Mouse (Mus musculus) gastrocnemius, adult 8-10 months (tissue): ENCODE results near the gene Mapk8ip1. TPM values are rescaled to one million over a fixed set of nuclear protein-coding genes. Genes with fewer than 3 reads are reported as not detected.

ENCODE experiments used
- DNase-seq, 2 experiments: peaks; one replicate each; pipeline ENCODE4 v3.0.0; 2022; ENCODE audit warnings: low spot score in 2 of 2
- total RNA-seq, 4 experiments: library from RNA; stranded (reverse); gene quantifications; 2 replicates each; pipeline ENCODE4 v1.2.4; 2022

Gene Mapk8ip1
- total RNA-seq, 4 experiments from 2014 or later, result 1.7 to 2.5 (median 2.3) TPM

DNA sequence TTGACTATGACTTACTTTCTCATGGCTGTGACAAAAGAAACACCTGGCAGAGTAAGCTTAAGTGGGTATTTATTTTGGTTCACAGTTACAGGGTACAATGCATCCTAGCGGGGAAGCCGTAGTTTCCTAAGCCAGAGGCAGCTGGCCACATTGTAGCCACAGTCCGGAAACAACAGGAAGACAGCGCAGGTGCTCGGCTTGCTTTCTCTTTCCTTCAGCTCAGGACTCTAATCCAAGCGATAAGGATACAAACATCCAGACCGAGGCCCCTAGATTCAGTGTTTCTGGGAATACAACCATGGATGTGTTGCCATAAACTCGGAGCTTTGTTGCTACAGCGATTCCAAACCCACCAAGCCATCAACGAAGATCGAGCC lies 27.6 kb downstream of the Mapk8ip1 start:
- no peak for DNase-seq

DNA sequence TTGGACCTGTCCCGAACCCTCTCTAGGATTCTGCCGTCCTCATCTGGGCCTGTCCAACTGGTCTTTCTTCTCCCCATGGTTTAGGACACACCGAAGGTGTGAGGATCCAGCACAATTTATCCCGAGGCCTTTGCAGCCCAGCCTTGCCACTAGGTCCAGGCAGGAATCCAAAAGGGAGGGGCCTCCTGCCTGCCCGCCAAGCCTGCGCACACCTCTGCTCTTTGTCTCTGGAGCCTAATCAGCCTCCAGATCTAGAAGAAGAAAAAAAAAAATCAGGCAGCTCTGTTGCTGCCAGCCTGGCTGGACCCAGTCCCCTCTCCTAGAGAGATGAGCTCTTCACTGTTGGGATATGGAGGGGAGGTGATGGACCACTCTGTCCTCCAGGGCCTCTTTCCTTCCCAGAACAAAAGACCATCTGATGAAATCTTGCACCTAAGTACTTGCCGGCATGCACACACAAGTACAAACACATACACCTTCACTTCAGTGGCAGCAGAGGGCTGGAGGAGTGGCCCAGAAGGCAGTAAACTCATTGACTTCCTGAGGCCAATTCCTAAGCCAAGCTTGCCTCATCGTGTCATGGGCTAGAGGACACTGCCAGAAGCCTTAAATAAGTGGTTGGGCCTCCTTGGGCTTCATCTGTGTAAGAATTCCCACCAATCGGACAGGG lies 28.2 kb downstream of the Mapk8ip1 start:
- DNase-seq, result no peak

DNA sequence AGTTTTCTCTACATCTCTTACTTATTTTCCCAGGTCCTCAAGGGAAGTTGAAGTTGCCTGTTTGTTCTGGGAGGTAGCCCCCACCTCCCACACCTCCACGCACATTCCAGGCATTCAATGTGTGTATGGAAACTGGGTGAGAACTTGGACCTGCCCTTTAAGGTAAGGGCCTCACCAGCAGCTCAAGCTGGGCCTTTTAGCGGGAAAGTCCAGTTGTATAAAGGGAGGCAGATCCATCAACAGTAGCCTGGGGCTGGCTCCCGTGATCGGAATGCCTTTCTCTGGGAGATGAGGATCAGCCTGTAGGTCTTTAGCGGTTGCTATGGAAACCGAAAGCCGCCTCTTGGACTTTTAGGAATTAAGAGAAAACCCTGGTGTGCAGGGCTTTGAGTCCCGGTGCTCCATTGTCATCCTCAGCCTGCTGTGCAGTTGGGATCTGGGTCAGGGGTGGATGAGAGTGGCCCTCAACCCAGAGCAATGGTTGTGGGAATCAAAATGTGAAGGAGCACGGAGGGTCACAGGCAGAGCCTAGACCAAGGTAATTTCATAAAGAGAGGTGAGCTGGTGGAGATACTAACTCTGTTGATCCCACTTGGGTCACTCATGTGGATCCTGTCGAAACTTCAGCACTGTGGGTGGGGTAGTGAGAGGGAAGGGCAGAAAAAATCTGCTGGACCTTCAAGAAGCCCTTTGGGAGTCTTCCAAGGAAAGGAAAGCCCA lies 28.9 kb downstream of the Mapk8ip1 start:
- DNase-seq, result no peak

DNA sequence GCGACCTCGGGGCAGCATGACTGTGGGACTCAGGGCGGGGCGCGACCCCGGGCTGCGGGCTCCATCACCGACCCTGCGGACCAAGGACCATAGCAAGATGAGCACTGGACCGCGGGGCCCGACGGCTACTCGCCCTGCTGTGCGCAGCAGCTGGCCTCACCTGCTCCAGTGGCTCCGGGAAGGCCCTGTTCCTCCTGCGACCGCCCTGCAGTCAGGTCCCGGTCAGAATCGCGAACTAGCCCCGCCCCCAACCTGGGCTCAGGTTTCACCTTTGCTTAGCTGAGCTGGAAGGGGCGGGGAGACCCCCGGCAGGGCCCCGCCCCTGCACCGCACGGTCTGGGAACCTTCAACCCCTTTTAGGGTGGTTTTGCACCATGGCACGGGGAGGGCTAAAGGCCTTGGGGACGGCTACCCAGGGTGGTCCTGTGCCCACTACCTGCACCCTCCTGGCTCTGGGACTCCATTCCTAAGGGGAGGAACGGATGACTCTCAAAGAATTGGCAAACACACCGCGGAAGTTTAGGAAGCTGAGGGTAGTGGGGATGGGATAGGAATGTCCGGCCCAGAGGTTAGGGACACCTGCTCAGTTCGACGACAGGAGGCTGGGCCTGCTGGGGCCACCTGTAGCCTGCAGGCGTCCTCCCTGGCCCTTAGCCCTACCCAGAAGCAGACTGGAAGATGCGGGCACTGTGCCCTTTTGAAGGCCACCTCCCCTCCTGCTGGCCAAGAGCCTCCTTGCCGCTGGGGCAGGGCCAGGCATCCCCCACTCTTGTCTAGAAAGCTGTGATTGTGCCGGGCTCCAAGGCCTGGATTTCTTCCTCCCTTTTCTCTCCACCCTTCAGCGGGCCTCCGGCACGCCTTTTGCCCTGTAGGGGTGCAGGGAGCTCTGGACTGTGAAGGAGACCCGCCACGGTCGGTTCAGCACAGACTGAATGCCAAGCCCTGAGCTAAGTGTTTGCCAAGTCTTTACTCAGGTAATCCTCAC lies 29.9 kb downstream of the Mapk8ip1 start:
- no peak for DNase-seq

DNA sequence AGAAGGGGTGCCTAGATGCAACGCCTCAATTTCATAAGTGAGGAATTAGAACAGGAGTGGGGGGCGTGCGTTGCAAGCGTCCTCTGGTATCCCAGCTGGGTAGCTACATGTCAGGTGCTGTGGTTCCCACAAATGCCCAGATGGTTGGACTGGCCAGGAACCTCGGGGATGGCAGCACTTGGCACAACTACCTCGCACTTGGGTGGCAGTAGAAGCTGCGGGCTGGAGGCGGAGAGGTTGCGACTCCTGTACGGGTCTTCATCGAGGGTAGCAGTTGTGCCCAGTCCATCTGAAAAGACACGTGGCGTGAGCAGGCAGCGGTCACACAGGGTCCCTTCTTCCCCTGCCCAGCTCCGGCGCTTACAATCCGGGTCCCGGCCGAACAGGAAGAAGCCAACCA lies 30.7 kb downstream of the Mapk8ip1 start:
- no peak for DNase-seq

DNA sequence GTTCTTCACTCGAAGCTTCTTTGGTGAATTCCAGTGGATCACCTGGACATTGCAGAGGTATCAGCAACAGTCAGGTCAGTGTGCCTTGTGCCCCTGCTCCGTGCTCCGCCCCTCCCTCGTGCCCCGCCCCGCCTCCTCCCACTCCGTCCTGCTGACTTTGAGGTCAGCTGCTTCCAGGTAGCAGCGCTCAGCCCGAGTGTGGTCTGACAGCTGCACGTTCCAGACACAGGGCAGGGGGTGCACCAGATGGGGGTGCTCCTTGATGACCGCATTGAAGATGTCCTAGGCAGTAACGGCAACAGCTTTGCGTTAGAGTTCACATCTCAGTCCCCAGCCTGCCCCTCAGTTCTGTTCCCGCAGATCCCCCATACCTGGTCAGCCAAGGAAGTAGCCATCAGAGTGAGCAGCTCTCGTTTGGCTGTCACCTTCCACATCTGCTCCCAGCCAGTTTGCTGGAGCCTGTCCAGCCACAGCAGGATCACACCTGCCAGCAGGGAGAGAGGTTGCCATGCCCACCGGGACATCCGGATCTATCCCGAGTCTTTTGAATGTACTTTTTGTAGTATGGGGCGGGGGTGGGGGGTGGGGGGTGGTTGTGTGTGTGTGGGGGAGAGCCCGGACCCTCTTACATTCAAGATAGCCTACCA lies 33.6 kb downstream of the Mapk8ip1 start:
- no peak for DNase-seq

DNA sequence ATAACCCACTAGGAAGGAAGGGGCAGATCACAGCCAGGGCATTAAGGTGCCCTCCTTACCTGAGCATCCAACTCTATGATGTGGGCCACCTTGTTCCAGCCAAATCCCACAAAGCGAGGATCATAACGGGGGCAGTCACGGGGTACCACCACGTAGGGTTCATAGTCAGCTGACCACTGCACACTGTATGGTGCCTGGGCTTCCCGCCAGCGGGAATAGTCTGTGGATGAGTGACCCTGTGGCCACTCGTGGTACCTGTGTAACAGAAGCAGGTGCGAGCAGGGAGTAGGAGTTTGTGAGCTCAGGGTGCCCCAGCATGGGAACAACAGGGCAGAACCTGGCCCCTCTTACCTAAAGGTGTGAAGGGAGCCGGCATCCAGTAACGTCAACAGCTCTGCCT lies 35.5 kb downstream of the Mapk8ip1 start:
- no peak for DNase-seq

DNA sequence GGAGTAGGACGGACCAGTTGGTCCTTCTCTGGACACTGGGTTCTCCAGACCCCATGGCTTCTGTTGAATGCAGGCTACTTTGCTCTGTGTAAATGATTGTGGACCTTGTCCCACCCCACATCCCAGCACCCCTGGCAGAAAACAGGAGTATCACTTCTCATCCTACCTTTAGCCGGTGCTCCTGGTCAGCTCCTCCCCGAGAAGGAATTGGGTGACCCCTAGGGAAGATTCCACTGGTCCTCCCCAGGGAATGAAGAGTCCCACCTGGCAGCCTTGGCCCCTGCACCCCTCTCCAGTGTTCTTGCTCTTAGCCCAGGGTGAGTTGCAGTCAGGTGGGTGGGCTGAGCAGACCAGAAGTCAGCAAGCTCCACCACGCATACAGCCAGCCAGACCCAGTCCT lies 37.0 kb downstream of the Mapk8ip1 start:
- DNase-seq, result no peak

DNA sequence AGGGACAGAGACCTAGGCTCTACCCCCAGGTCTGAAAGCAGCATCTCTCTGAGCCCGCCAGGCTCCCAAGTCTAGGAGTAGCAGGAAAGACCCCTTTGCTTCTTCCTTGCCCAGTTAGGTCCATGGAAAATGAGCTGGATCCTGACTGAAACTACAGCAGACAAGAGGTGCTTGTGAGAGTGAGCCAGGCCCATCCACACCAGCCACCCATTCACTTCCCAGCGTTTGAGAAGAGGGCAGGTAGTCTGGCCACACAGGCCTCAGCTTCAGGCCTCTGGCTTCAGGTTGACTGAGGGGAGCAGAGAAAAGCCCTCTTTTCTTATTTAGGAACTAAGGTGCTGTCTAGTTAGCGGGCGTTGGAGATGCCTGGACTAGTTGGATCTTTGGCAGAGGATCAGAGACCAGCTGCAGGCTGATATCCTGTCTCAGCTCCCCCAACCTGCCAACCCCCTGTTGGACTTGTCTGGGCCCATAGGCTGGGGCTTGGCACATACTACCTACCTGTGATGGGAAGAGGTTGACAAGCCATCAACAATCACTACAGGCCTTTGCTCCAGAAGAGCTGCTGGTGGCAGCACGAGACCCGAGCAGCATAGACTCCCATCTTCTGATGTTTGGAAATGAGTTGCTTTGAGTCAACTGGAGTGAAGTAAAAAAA lies 38.4 kb downstream of the Mapk8ip1 start:
- no peak for DNase-seq

DNA sequence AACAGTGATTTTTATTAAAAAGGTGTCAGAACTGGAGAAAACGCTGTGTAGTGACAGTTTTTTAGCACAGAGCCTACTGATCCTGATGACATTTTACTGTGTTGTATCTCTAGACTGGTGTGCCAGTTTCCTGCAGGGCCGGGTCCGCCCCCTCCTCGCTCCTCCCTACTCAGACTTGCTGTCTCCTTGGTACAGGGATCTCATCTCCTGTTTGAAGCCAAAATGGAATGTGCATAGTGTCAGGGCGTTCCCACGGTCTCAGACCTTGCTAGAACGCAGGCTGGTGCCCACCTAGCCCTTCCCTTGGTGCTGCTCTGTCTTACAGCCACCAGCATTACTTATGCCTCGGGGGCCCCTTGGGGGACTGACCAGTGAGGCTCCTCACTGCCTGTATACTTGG lies 39.3 kb downstream of the Mapk8ip1 start:
- DNase-seq, result no peak

DNA sequence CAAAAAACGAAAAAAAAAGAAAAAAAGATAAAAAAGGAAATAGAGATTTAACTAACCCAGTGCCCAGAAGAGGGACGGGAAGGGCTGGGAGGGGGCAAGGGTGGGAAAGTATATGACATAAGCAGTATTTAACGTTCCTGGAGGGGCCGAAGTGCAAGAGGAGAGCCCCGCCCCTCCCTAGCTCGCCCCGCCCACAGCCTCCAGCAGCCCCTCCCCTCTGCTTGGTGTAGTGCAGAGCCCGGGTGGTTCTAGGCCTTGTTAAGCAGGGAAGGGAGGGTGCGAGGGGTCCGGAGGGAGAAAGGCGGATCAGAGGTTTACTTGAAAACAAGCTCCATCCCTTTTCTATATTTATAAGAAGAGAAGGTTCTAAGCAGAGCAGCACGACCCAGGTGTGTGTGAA lies 40.2 kb downstream of the Mapk8ip1 start:
- DNase-seq, result no peak

DNA sequence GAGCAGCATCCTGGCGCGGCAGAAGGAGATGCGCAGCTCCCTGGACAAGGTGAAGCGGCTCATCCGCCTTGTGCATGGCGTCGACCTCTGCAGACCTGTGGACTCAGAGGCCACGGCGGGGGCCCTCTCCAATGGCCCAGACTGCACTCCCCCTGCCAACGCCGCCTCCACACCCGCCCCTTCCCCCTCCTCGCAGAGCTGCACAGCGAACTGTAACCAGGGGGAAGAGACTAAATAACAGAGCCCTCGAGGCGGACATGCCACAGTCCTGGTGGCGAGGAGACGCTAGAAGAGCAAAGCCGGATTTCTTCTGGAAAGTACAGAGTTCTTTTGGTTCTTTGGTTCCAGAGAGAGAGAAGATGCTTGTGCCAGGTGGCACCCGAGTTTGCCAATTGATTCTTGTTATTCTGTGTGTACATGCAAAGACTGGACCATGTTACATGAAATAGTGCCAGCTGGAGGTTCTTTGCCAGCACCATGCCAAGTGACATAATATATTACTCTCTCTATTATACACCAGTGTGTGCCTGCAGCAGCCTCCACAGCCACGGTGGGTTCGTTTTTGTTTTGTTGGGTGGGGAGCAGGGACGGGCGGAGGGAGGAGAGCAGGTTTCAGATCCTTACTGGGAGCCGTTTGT lies 40.8 kb downstream of the Mapk8ip1 start:
- no peak for DNase-seq

DNA sequence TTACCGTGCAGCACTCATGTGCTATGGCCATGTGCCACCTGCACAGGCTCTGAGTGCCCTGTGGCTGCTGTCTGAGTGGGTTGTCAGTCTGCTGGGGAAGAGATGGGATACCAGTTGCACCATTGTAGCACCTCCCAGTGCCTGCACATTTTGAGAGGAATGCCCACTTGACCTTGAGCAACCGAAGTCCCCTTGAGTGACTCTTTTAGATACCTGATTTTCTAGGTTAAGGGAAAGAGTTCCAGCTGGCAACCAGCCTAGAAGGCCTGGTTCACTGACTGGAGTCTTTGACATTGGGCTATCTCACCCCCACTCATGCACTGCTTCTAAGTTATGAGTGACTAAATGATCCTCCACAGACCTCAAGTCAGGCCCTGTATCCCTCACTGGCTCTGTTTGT lies 41.8 kb downstream of the Mapk8ip1 start:
- no peak for DNase-seq

DNA sequence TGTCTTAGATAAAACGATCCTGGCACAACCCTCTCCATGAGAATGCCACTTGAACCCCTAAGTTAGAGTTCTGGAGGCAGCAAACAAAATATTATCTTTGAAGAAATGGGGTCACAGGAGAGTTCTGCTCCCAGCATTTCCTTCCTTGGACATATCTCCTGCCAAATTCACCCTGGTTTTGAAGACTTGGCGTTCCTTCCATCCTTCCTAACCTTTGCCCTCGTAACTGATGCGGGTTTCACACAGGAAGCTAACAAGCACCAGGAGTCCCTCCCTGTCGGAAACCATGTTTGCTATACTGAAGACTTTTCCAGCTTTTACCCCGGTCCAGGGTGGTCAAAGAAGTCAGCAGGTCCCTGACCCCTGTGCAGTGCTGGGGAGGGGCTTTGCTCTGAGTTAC lies 46.8 kb downstream of the Mapk8ip1 start:
- no peak for DNase-seq

DNA sequence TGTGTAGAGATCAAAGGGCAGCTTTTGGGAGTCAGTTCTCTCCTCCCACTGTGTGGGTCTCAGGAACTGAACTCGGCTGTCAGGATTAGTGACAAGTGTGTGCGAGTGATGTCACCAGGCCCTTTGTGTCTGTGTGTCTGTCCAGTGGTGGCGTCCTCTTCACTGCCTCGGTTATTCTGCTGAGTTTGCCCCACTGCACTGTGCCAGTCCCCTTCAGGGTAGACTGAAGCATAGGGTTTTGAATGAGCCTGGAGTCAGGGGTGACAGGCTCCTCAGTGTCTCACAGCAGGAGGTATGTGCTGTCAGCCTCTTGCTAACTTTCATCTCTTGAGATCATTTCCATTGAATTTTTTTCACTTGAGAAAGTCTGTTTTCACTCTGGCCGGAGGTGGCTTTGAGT lies 47.7 kb downstream of the Mapk8ip1 start:
- no peak for DNase-seq

DNA sequence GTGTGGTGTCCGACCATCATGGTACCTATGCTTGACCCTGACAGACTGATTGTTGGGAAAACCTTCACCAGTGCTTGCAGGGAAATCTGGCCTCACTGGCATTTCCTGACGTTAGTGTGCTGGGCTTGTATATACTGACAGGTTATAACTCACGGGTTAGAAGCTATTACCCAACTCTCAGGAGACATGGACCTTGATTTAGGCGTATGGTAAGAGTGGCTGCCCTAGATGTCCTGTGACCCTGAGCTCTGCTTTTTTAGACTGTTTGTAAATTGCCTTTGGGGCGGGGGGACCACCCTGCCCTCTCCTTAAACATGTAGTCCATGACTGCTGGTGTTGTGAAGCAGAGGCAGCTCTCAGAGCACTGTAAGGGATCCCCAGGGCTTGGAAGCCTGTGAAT lies 50.4 kb downstream of the Mapk8ip1 start:
- DNase-seq, result no peak

DNA sequence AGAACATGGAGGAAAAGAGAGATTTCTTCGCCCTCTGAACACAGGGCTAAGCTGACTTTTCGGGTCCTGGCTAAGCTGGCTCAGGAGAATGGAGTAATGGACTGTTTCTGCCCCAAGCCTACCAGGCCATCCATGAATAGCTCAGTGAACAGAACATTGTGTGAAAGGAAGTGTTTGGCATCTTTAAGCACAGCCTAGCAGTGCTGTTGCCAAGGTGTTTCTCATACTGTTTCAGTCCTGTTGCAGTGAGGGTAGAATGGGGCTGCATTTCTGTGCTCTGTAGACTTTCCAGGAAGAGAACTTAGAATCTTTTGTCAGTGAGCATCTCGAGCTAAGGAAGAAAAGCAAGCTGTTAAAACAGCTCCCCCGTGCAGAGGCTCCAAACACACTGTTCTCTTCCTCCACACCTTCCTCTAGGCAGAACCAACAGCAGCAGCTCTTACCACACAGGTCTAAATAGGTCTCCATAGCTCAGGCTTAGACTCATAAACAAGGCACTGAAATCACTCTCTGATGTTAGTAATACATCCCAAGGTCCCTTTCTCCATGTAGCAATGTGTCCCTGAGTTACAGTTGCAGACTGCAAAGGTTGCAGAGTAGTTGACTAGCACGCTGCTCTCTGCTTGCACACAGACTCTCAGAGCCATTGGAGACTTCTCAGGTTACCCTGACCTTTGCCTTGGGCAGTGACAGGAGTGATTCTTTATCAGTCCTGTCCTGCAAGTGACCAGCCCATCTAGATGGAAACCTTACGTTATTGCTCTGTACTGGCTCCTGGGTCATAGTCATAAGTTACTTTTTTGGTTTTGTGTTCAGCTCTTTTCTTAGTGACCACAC lies 51.3 kb downstream of the Mapk8ip1 start:
- no peak for DNase-seq

DNA sequence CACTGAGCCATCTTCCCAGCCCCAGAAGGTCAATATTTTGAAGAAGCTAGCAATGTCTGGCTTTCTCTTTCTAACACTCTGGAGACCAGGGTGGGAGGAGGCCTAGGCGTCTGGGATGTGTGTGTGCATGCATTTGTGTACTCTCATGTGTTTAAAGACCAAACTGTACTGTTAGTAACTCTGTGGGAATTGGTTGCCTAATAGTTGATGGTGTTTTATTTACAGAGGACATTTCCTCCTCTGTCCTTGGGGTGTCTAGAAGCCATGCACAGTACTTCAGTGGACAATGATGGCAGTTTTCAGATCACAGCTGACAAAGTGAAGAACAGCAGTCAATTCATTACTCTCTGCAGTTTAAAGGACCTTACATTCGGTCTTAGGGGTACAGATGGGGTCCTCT lies 53.9 kb downstream of the Mapk8ip1 start:
- no peak for DNase-seq

DNA sequence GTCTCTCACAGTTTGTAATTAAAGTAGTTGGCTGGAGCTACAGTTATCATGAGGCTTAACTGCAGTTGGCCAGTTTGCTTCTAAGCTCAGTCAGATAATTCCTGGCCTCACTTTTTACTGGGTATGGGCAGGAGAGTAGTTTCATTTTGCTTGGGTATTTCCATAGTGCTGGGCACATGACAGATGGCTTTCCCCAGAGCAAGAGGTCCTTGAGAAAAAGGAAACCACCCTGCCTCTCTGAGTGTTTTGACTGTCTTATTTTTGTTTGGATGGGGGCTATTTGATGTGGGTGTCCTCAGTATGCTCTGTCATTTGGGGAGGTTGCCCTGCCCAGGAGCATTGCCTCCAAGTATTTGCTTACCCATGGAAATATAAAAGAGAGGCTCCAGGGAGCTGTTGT lies 58.6 kb downstream of the Mapk8ip1 start:
- no peak for DNase-seq
